Mouse (Mus musculus): Measurements from ENCODE around the gene Igfbp2.

The Igfbp2 gene

DNA sequence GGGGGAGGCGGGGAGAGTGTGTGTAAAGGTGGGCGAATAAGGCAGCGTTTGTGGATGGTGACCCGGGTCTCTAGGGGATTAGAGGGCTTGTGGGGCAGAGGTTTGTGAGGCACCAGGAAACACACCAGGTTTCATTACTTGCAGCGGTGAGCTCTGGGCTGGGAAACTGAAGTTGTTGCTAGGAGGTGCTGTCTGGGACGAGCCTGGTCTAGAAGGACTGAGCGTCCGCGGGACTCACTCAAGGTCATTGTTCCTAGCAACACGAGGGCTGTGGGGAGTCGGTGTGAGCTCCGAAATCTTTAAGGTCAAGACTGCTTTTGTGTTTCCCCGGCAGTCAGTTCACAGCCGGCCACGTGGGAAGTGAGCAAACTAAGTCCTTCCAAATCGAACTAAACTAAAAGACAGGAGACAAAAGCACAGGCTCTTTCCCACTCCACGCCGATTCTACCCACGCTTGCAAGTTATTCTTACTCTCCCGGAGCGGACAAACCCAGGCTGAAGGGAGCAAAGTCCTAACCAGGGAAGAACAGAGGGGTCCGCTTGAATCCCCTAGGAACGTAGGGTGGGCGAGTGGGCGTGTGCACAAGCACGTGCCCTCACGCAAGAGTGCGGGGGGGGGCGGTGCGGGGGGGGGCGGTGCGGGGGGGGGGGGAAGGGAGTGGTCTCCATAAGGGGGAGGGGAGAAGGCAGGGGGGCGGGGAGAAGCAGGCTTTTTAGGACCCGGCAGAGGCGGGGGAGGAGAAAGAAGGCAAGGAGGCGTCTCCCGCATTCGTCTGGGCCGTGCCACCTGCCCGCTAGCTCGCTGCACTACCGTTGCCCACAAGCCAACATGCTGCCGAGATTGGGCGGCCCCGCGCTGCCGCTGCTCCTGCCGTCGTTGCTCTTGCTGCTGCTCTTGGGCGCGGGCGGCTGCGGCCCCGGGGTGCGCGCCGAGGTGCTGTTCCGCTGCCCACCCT is at the start of gene Igfbp2:
Gene Igfbp2, plus strand, starts transcription at position 753 of the 956 bp plus-strand sequence.
- peak; percentile 31 for DNase-seq

DNA sequence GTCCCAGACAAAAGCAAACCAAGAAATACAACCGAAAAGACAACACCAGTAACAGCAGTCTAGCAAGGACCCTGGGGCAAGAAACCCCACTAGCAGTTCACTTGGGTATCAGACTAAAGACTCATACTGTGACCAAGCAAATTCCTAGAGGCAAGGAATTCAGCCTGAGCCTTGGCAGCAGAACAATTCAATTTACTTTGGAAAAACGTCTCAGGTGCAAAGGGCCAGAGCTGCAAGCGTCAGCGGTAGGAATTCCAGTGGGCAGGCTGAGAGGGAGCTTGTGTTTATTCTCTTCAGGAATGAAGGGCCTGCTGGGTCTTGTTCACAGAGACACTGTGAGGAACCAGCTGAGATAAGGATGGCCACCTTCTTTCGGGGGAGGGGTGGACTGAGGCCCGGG is 45.5 kb upstream of the Igfbp2 start:
- DNase-seq, result no peak

- no peak for DNase-seq
Measured at GRCm38 (mm10) chr1:72780720-72781119, 43.6 kb upstream of the Igfbp2 start.

GRCm38 (mm10) chr1:72783341-72783740 is 41.0 kb upstream of the Igfbp2 start:
- no peak for DNase-seq

DNA sequence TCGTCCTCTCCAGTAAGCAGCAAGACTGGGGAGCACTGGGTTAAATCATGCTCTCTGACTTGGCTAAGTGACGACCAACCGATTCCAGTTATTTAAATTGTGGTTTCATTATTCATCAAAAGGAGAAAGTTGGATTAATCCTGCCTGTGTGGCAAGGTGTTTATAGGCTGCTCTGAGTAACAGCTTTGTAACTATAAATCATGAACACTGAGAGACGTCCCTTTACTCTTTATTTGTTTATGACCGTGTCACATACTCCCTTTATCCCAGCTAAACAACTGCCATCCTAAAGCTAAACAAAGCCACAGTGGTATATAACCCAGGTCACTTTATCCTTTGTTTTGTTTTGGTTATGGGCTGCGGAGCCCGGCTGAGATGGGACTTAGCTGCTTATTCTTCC is 40.3 kb upstream of the Igfbp2 start:
- DNase-seq, result no peak

DNA sequence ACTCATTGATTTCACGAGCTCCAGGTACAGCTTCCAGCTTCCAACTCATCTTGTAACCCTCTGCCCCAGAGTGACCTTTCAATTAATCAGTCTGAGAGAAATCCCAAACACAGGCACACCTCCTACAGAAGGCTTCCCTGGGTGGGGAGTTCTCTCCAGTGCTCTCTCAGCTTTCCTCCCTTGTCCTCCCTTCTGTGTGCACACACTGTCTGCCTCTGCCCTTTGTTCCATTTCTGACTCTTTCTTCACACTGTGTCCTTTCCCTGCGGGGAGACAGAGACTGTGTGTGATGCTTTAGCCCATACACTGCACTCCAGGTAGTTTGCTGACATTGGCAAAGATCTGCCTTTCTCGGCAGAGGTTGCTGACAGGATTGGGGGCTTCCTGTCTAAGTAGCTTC is 33.6 kb upstream of the Igfbp2 start:
- no peak for DNase-seq

GRCm38 (mm10) chr1:72791743-72792142 is 32.6 kb upstream of the Igfbp2 start:
- no peak for DNase-seq

- no peak for DNase-seq
Measured at GRCm38 (mm10) chr1:72792262-72792661, 32.0 kb upstream of the Igfbp2 start.

DNA sequence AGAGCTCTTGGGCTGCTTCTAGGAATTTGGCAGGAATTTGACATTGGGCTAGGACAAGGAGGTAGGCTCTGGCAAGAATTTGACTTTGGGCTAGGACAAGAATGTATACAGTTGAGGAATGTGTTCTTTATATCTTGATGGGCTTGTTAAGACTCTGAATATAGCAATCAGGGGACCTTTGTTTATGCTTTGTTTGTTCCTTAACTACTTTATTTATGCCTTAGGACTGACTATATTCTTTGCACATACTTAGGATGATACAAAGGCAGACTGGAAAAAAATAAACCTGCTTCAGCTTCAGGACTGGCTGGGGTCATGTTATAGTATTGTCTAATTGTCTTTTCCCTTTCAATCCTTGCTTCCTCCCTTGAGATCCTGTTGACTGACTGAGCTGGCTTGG is 31.1 kb upstream of the Igfbp2 start:
- DNase-seq, result no peak

DNA sequence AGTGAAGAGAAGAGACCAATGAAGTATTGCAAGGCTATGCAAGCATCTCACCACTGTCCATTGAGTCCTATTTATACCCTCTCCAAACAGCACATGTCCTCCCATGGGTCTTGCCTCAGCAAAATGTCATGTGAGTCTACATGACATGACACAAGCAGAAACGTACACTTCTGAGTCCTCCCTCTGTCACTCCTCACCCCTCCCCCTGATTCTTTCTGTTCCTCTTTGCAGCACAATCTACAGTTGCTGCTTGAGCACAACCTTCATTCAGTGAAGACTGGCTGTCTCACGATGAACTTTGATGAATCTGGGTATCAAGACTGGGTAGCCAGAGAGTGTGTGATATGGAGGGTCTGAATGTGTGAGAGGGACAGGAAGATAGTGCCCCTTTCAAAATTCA is 28.2 kb upstream of the Igfbp2 start:
- no peak for DNase-seq

DNA sequence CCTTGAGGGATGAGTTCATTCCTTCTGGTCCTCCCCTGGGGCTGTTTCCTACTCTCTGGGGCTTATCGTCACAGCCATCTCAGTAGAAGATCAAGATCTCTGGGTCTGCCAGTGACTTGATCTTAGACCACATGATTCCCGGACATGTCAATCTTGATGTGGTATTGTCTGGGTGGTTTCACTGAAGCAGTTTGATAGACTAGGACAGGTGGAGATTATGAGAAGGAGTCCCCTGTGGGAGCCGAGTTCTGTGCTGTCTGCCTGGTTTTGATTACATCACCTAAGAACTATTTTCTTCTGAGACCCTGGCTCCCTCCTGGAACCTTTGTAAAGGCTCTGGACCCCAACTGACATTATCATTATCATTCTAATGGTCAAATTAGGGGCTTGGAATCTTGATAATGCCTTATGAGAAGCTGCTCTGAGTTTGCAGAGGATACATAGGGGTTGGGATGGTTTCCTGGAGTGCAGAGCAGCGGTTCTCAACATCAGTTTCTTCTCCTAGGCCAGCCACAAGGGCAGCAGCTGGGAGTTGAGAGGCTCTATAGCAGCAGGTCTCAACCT is 27.1 kb upstream of the Igfbp2 start:
- no peak for DNase-seq

DNA sequence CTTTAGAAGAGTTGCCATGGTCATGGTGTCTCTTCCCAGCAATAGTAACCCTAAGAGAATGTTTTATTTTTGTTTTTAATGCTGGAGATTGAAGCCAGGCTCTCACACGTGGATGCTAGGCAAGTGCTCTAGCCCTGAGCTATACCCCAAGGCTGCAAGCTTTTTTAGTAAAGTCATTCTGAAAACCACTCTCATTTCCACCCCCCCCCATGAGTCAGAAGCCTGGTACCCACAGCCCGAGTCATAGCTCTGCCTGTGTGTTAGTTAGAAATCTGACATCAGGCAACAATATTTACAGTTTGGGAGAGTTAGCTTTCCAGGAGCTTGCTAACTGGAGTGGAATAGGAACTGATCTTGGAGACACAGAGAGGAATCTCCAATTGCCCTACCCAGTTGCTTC is 25.9 kb upstream of the Igfbp2 start:
- no peak for DNase-seq

GRCm38 (mm10) chr1:72804031-72804430 is 20.3 kb upstream of the Igfbp2 start:
- DNase-seq, result no peak

DNA sequence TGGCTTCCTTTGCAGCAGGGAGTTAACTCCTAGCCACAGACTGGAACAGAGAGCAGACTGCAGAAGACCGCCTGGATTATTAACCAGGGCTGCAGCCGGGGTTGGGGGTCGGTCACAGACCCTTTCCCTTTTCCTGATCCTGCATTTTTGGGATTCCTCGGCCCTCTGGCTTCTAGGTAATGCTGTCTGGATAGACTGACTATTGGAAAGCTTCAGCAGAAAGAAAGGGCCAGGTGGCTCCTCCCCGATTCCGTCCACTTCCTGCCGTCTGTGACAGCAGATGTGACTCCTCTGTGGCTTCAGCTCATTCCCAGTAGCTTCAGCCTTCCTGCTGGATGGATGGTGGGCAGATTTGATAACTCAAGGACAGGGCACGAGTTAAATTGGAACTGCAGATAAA is 19.3 kb upstream of the Igfbp2 start:
- no peak for DNase-seq

GRCm38 (mm10) chr1:72805476-72806043 is 18.7 kb upstream of the Igfbp2 start:
- DNase-seq, result no peak

DNA sequence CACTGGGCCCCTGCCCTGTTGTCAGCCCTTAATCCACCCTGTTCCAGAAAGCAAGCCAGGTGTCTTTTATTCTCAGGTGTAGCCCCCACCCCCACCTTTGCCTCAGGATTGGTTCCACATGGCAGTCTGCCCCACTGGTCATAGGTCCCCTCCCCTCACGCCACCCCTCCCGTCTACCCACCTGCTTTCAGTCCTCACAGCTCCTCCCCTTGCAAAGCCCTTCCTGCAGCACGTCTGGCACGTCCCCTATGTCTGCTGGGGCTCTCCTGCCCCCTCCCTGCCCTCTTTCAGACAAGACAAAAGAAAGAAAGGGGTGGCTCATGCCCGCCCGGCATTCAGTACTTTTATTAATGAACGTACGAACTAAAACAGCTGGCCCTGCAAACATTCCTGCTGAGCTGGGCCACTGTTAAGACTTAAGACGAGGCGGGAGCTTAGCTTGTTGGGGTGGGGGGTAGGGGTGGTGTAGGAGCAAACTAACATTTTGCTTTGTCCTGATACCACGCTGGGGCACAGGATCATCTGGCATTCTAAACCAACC is 18.2 kb upstream of the Igfbp2 start:
- DNase-seq, result no peak

- DNase-seq, result no peak
Measured at GRCm38 (mm10) chr1:72809304-72809703, 15.0 kb upstream of the Igfbp2 start.

DNA sequence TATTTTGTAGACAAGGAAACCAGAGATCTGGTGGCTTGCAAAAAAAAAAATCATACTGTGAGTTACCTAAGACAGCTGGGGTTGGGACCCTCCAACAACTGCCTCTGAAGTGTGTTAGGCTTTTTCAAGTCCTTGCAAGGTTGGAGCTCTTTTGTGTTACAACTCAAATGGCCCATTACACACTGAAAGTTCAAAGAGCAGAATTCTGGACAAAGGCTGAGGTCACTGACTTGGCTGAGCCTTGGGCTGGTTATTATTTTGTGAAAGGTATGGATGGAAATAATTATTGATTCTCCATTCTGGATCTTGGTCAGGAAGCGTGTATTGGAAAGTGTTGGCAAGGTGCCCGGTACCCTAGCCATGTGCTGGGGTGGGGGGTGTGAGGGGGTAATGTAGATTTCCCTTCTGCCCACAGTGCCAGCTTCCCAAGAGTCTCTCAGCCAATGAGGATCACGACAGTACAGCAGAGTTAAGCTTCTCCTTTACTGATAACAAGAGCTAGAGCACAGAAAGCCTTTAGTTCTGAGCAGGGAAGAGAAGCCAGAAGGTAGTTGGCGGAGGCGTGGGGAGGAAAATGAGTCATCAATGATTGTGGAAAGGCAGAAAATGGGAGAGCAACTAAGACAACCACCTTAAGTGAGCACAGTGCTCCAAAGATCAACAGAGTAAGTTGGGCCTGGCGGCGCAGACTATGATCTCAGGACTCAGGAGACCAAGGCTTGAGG is 14.2 kb upstream of the Igfbp2 start:
- DNase-seq, result peak; percentile 33

DNA sequence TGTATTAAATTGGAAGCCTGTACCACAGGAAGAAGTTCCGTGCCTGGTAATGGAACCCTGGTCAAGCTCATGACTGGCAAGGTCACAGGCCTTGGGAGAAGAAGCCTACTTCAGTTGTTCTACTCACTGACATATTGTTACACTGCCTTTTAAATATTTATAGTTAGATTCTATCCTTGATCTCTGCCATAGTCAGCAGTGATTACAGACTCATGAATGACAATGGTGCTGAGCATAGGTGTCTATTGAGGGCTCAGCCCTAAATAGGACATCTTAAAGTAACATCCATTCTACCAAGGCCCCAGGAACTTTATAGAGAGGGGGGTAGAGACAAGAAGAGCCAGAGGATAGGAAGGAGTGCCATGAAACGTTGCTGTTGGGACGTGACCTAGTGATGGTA is 13.2 kb upstream of the Igfbp2 start:
- no peak for DNase-seq

DNA sequence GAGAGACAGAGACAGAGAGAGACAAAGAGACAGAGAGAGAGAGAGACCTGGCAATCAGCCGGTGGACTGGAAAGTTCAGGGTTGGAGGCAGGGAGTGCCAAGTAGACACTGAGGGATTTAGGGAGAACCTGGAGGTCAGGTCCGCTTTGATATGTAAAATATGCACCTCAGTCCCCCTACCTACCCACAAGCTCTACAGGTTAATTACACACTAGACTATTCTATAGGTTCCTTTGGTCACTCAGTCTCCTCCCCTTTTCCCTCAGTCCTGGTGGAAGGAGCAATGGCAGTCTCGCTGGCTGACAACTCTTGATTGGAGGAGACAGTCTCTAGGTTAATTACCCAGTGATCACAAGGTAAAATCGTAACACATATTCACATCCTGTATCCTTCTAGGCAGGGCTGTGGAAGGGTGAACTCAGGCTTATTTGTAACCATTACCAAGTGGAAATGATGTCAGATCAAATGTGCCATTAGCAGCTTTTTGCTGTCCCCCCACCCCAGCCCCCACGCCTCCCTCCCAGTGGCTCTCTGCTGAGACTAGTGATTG is 11.1 kb upstream of the Igfbp2 start:
- no peak for DNase-seq

DNA sequence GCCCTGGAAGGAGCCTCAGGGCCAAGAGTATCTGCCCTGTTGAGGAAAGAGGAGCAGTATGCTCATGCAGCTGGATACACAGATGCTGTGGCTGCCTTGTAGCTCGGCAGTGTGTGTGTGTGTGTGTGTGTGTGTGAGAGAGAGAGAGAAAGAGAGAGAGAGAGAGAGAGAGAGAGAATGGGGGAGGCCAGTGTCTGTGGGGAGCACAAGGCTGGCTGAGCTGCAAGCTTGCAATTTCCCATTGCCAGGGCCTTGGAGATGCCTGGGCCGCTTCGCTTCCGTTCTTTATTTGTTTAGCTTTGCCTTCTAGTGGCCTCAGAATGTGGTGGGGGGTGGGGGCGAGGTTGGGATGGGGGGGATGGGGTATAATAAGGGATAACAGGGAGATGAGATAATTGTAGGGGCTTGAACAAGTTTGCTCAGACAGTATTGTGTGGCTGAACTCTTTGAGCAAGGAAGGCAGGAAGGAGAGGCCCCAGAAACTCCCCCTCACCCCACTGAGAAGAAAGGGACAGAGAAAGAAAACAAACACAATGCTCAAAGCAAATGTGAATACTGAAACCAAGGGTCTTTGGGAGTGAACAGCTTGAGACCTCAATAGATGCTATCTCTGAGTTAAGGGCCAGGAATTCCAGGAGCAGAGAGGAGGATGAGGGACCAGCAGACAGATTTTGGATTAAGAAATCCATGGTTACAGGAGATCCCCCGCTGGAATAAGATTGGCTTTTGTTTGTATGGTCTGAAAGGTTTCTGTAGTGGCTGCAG is 10.5 kb upstream of the Igfbp2 start:
- no peak for DNase-seq

GRCm38 (mm10) chr1:72815184-72815583 is 9.1 kb upstream of the Igfbp2 start:
- no peak for DNase-seq

Data from right cerebral cortex, postnatal 25 days (tissue).